Mouse (Mus musculus) hindbrain, embryonic 11.5 days (tissue): ENCODE results near the gene Bivm. TPM values are rescaled to one million over a fixed set of nuclear protein-coding genes. Genes with fewer than 3 reads are reported as not detected.

Experiments
- ATAC-seq: fragments of 200-750 bp; cut with Nextera tagmentation; 2 replicates; pipeline ENCODE4 v1.8.0; 2017; ENCODE audit warnings: mild to moderate bottlenecking, moderate TSS enrichment, moderate library complexity; ENCODE audit not compliant: low FRiP score
- DNase-seq: peaks from one replicate; pipeline ENCODE4 v3.0.0-alpha.2; 2015; ENCODE audit warnings: low spot score
- H3K27ac ChIP-seq: fragments of 300-500 bp; sonication (generic); 2 replicates; pipeline ENCODE4 v1.5.1; 2014; ENCODE audit warnings: mild to moderate bottlenecking, low read depth, low read length
- H3K27me3 ChIP-seq: fragments of 300-500 bp; sonication (generic); 2 replicates; pipeline ENCODE4 v1.6.1; 2014; ENCODE audit warnings: mild to moderate bottlenecking, low read length, moderate library complexity, mixed read lengths; ENCODE audit not compliant: control insufficient read depth, insufficient read depth
- H3K36me3 ChIP-seq: fragments of 300-500 bp; sonication (generic); 2 replicates; pipeline ENCODE4 v1.6.1; 2014; ENCODE audit warnings: mild to moderate bottlenecking, low read length, moderate library complexity, mixed read lengths; ENCODE audit not compliant: control insufficient read depth, insufficient read depth
- H3K4me1 ChIP-seq: fragments of 300-500 bp; sonication (generic); replicated peaks from 2 replicates; pipeline ENCODE4 v1.6.1; 2014; ENCODE audit warnings: low read length, mixed read lengths; ENCODE audit not compliant: control insufficient read depth, insufficient read depth
- H3K4me2 ChIP-seq: fragments of 300-500 bp; sonication (generic); replicated peaks from 2 replicates; pipeline ENCODE4 v1.6.1; 2014; ENCODE audit warnings: mild to moderate bottlenecking, low read depth, low read length
- H3K4me3 ChIP-seq: fragments of 300-500 bp; sonication (generic); 2 replicates; pipeline ENCODE4 v1.5.1; 2014; ENCODE audit warnings: low read depth, low read length
- H3K9ac ChIP-seq: fragments of 300-500 bp; sonication (generic); 2 replicates; pipeline ENCODE4 v1.6.1; 2014; ENCODE audit warnings: low read depth, low read length
- H3K9me3 ChIP-seq: fragments of 300-500 bp; sonication (generic); 2 replicates; pipeline ENCODE4 v1.6.1; 2016; ENCODE audit warnings: low read length; ENCODE audit not compliant: control insufficient read depth
- WGBS: fragments of 180-500 bp; shearing (Covaris S2); extraction: QIAGEN DNeasy Blood & Tissue Kit; methylation state at CpG from one replicate; pipeline ENCODE4 v1.1.7; 2014; 5-methylcytosine and 5-hydroxymethylcytosine counted together
- polyA plus RNA-seq: library from polyadenylated mRNA; unstranded; fragments of >200 nt; fragmentation: Nextera tagmentation; extraction: Ambion mirVana; gene quantifications from 2 replicates; pipeline ENCODE4 v1.2.1, GENCODE M21; 2014

Gene Bivm
- 25.0 and 34.4 TPM in 2 replicates for polyA plus RNA-seq

DNA sequence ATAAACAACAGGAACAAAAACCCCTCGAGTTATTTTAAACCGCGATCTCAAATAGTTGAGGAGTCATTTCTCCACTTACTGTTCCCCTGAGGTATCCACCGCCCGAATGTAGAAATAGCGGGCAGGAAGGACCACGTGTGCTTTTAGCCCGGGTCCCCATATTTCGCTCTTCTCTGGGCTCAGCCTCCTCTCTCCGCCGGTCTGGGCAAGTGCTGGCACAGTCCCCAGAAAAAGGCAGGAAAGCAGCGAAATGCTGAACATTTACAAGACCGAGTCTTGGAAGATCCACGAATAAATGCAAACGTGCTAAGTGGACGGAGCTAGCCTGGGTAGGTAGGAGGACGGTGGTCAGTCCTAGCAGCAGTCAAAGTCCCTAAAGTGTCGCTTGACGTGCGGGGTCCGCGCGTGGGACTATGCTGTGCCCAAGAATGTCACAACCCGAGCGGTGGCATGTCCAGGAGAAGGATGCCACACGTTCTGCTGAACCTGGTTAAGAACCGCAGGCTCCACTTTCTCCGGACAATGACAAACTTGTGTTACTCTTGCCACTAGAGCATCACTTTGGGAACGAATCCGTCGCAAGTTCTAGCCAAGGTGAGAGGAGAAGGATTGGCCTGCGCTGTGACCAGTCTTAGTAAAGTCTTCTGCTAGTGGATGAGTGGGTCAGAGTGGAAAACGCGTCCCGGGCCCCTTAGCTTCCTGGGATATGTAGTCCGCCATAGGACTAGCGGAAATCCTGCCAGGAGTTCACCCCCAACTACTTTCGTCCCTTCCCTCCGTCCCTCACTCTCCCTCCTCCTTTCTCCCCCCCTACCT, at the start of gene Bivm, which contains the start of gene Kdelc1:
Gene Bivm (plus strand): TSS at position 719 of the 816 bp plus-strand sequence.
Gene Kdelc1 (minus strand): TSS at position 570 of the 816 bp plus-strand sequence.
- WGBS: under 1% methylated on average over 39 of the region's 39 CpGs
- peak within 1 kb of the TSS; percentile 81 for H3K9ac ChIP-seq
- H3K4me2 ChIP-seq: peak within 1 kb of the TSS; percentile 75
- DNase-seq (peak; percentile 87), ATAC-seq (peak; percentile 96)
- no peaks in the 10 kb centered on the region for H3K4me1 ChIP-seq
- peak within 1 kb of the TSS; percentile 51 for H3K4me3 ChIP-seq
- no peaks in the 10 kb centered on the region for H3K36me3 ChIP-seq
- no peaks in the 10 kb centered on the region for H3K27me3 ChIP-seq
- peak within 1 kb of the TSS; percentile 96 for H3K27ac ChIP-seq
- no peaks in the 10 kb centered on the region for H3K9me3 ChIP-seq

DNA sequence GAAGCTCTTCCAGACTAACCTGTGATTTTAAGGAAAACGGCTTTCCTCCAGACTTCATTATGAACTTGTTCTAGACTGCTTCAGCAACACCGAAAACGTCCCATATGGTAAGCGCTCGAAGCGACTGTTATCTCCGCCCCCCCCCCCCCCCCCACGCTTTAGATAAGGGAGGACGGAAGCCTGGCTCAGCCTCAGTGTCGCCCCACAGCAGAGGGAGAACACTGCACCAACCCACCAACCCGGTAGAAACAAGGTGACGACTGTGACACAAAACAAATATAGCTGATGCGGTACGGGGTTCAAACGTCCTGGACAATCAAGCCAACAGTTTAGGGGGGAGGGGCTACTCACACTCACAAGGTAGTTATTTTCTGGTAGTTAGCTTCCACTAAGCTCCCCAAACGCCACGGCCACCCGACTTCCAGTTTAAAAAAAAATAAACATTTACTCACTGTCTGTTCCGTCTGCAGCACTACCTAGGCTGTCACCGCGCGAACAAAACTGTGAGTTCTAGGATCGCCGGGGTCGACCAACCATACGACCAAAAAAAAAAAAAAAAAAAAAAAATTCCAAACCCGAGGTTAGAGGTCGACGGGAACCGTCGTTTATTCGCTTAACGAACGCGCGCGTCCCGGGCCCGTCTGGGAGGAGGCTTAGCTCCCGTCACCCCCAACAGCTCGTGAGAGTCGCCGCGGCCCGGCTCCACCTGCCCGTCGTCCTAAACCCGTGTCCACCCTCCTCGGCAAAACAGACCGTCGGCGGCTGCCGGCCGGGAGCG, 17.1 kb upstream of the Bivm start:
- H3K4me2 ChIP-seq: peak overlapping the region; percentile 56
- peak overlapping the region; percentile 83 for H3K9ac ChIP-seq
- H3K4me1 ChIP-seq: no peaks in the 10 kb centered on the region
- H3K9me3 ChIP-seq: no peaks in the 10 kb centered on the region
- peak overlapping the region; percentile 81 for H3K4me3 ChIP-seq
- peak overlapping the region; percentile 87 for H3K27ac ChIP-seq
- H3K27me3 ChIP-seq: no peaks in the 10 kb centered on the region
- ATAC-seq (peak; percentile 86), DNase-seq (peak; percentile 64)
- no peaks in the 10 kb centered on the region for H3K36me3 ChIP-seq
- WGBS: under 1% methylated on average over 55 of the region's 55 CpGs

DNA sequence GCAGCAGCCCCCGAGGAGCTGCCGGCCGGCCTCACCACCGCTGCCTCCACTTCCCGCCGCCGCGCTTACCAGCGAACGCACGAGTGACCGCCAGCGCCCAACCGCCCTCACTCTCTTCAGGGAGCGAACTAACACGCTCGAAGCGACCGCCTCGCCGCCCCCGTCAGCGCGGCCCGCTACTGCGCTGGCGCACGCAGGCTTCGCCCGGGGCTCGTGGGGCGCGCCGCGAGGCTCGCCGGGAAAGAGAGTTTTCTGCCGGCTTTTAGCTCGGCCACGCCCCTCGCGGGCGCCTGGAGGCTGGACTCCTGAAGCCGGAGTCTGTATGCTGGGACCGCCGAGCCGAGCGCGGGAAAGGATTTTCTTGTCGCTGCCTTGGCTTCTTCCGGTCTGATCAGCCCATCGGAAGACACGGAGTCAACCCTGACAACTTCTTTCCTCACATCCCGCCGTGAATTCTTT, 16.5 kb upstream of the Bivm start, which contains the start of gene Tex30:
Gene Tex30 (minus strand): TSS at position 183 of the 459 bp plus-strand sequence.
- peak within 1 kb of the TSS; percentile 83 for H3K9ac ChIP-seq
- ATAC-seq: peak; percentile 98
- DNase-seq: peak; percentile 98
- no peaks in the 10 kb centered on the region for H3K4me1 ChIP-seq
- no peaks in the 10 kb centered on the region for H3K9me3 ChIP-seq
- peak within 1 kb of the TSS; percentile 81 for H3K4me3 ChIP-seq
- H3K4me2 ChIP-seq: peak within 1 kb of the TSS; percentile 56
- peak within 1 kb of the TSS; percentile 87 for H3K27ac ChIP-seq
- WGBS: under 1% methylated on average over 52 of the region's 55 CpGs
- H3K27me3 ChIP-seq: no peaks in the 10 kb centered on the region
- H3K36me3 ChIP-seq: no peaks in the 10 kb centered on the region

DNA sequence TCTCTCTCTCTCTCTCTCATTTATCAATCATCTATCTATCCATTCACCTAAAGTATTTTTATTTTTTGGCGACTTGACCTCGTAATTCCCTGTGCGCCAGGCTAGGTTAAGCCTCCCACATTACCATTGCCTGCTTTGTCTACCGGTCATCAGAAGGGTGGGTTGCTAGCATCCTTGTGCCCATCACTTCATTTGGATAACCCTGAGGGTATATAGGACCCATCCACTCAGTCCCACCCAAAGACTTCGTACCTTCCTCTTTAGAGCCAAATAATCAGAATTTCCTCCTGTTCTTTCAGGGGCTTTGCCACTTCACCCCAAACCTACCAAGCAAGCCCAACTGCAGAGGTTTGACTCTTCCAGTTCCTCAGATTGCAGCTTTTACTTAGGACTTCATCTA, 15.8 kb upstream of the Bivm start:
- Histone ChIP-seq H3K4me1 (no peaks in the 10 kb centered on the region), H3K9me3 (no peaks in the 10 kb centered on the region), H3K27ac (no peak overlapping the region), H3K9ac (no peak overlapping the region), H3K27me3 (no peaks in the 10 kb centered on the region), H3K4me3 (peak overlapping the region; percentile 81), H3K4me2 (peak overlapping the region; percentile 39; the same call in 1 of the 2 replicates), H3K36me3 (peaks cover 2% of the 10 kb centered on the region; the same call in 1 of the 2 replicates)
- 18% methylated on average over 5 of the region's 5 CpGs for WGBS
- DNase-seq: peak; percentile 30
- ATAC-seq: 0 out of 2 replicates have a peak, but pooled peaks have one; percentile 39

DNA sequence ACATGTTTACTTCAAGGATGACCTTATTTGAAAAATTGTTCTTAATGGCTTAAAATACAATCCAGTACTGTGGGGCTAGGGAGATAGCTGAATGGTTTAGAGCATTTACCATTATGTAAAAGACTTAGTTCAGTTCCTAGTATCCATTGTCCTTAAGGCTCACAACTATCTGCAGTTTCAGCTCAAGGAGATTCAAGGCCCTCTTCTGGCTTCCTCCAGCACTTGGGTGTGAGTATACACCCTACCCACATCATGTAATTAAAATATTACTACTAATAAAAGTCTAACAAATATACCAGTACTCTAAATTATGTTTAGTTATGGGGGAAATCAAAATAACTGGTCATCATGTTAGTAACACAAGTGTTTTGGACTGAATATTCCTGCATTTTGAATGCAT, 1.2 kb upstream of the Bivm start:
- no peak for DNase-seq
- ATAC-seq: no peak
- no peaks in the 10 kb centered on the region for H3K9me3 ChIP-seq
- H3K27me3 ChIP-seq: no peaks in the 10 kb centered on the region
- 0 out of 2 replicates have a peak overlapping the region, but pooled peaks have one; percentile 24 for H3K4me2 ChIP-seq
- H3K9ac ChIP-seq: no peak overlapping the region
- H3K36me3 ChIP-seq: no peaks in the 10 kb centered on the region
- no peak overlapping the region for H3K27ac ChIP-seq
- H3K4me3 ChIP-seq: peak overlapping the region; percentile 51
- no peaks in the 10 kb centered on the region for H3K4me1 ChIP-seq

DNA sequence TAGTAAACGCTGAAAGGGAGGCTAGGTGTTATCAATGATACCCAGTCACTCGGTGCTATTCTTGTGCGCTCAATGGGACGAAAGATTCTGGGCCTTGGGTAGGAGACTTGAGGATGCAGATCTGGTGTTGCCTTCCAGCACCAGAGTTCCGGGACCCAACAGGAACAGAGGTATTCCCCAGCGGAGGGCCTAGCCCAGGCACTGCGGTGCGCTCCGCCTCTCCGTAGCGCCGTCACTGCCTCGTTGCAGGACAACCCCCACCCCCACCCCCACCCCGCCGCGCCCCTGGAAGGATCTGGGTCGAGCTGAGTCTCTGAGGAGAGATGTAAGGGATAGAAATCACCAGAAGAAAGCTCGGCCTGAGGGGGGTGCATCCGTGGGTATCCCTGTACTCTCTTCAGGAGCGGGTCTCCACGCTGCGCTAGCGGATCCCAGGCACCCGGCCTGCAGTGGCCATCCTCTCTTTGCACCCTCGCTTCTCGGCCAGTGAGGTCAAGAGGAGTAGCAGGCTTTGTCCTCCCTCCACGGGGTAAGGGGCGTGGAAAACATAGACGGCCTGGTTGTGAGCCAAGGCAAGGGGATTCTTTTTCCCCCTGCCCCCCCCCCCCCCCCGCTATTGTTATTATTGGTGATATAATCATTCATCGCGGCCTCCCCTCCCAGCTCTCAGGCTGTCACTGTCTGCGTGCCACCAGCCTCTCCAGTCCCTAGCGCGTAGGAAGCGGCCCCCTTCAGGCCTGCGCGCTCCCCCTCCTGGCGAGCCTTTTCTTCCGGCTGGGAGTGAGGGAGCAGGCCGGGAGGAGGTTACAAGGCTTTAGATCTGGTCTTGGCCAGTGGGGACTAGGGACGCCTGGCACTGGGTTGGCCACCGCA, 680 bp downstream of the Bivm start:
- 0% methylated on average over 40 of the region's 43 CpGs for WGBS
- H3K27ac ChIP-seq: peak overlapping the region; percentile 96
- DNase-seq (peak; percentile 85), ATAC-seq (peak; percentile 91)
- no peaks in the 10 kb centered on the region for H3K27me3 ChIP-seq
- H3K9ac ChIP-seq: peak overlapping the region; percentile 81
- H3K9me3 ChIP-seq: no peaks in the 10 kb centered on the region
- peak overlapping the region; percentile 75 for H3K4me2 ChIP-seq
- peak overlapping the region; percentile 51 for H3K4me3 ChIP-seq
- no peaks in the 10 kb centered on the region for H3K36me3 ChIP-seq
- H3K4me1 ChIP-seq: no peaks in the 10 kb centered on the region

DNA sequence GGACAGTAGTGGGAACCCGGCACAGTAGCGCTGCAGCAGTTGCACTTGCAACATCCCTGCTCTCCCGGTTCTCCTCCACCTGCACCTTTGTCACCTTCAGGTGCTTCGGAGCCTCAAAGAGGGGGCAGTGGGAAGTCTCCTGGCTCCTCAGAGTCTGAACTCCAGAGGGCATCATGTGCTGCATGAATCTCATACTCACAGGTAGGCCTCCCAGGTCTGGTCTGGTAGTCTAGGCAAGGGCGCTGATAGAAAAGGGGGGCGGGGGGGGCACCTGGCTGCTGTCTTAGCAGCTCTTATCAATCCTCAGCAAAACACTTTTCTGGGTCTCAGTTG, 1.3 kb downstream of the Bivm start:
- no peaks in the 10 kb centered on the region for H3K36me3 ChIP-seq
- peak overlapping the region; percentile 96 for H3K27ac ChIP-seq
- H3K9me3 ChIP-seq: no peaks in the 10 kb centered on the region
- peak; percentile 27; the same call in 1 of the 2 replicates for ATAC-seq
- no peak for DNase-seq
- peak overlapping the region; percentile 51 for H3K4me3 ChIP-seq
- peak overlapping the region; percentile 81 for H3K9ac ChIP-seq
- H3K27me3 ChIP-seq: no peaks in the 10 kb centered on the region
- H3K4me2 ChIP-seq: peak overlapping the region; percentile 75
- WGBS: 1% methylated on average over 6 of the region's 6 CpGs
- no peaks in the 10 kb centered on the region for H3K4me1 ChIP-seq

DNA sequence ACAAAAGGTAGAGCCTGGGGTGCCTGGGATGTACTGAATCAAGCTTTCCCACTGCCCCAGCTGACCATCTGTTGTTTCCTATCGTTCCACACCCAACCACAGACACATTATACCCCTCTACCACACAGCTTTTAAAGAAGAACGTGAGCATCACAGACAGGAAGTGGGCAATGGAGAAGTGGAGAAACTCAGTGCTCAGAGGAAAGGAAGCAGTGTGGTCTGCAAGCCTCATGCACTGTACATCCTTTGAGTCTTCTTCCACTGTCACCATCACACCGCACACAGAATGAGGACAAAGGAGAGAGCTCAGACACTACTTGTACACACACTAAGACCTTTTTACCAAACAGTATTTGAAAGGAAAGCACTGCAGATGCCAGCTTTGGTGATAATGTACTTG, 3.5 kb downstream of the Bivm start:
- H3K4me1 ChIP-seq: no peaks in the 10 kb centered on the region
- WGBS: 87% methylated on average over 3 of the region's 3 CpGs
- H3K27me3 ChIP-seq: no peaks in the 10 kb centered on the region
- ATAC-seq (no peak), DNase-seq (no peak)
- H3K9me3 ChIP-seq: no peaks in the 10 kb centered on the region
- H3K27ac ChIP-seq: no peak overlapping the region
- no peaks in the 10 kb centered on the region for H3K36me3 ChIP-seq
- no peak overlapping the region for H3K9ac ChIP-seq
- no peak overlapping the region for H3K4me2 ChIP-seq
- no peak overlapping the region for H3K4me3 ChIP-seq
